Mouse (Mus musculus) heart, embryonic 16.5 days (tissue): ENCODE measurements around the gene Tmem30a. TPM values are rescaled to one million over a fixed set of nuclear protein-coding genes. Genes with fewer than 3 reads are reported as not detected.

ENCODE experiments used
- ATAC-seq: fragments of 200-750 bp; cut with Nextera tagmentation; replicated peaks from 2 replicates; pipeline ENCODE4 v1.8.0; 2017; ENCODE audit warnings: moderate number of reproducible peaks; ENCODE audit not compliant: insufficient read depth, low FRiP score; ENCODE audit errors: extremely low read depth
- H3K27ac ChIP-seq: fragments of 300-500 bp; sonication (generic); 2 replicates; pipeline ENCODE4 v1.5.1; 2014; ENCODE audit warnings: mild to moderate bottlenecking, low read length, control low read depth, moderate library complexity
- H3K27me3 ChIP-seq: fragments of 300-500 bp; sonication (generic); 2 replicates; pipeline ENCODE4 v1.6.1; 2014; ENCODE audit warnings: low read length, mixed read lengths; ENCODE audit not compliant: control insufficient read depth, insufficient read depth
- H3K36me3 ChIP-seq: fragments of 300-500 bp; sonication (generic); 2 replicates; pipeline ENCODE4 v1.6.1; 2014; ENCODE audit not compliant: control insufficient read depth, insufficient read depth
- H3K4me1 ChIP-seq: fragments of 300-500 bp; sonication (generic); 2 replicates; pipeline ENCODE4 v1.6.1; 2014; ENCODE audit warnings: low read length, mixed read lengths; ENCODE audit not compliant: control insufficient read depth, insufficient read depth
- H3K4me2 ChIP-seq: fragments of 300-500 bp; sonication (generic); 2 replicates; pipeline ENCODE4 v1.6.1; 2014; ENCODE audit warnings: low read depth, mild to moderate bottlenecking, control low read depth, low read length
- H3K4me3 ChIP-seq: fragments of 300-500 bp; sonication (generic); 2 replicates; pipeline ENCODE4 v1.5.1; 2014; ENCODE audit warnings: mild to moderate bottlenecking, control low read depth, low read length
- H3K9ac ChIP-seq: fragments of 300-500 bp; sonication (generic); 2 replicates; pipeline ENCODE4 v1.6.1; 2014; ENCODE audit warnings: low read length, control low read depth
- H3K9me3 ChIP-seq: fragments of 300-500 bp; sonication (generic); replicated peaks from 2 replicates; pipeline ENCODE4 v1.6.1; 2016; ENCODE audit warnings: low read length; ENCODE audit not compliant: control insufficient read depth
- WGBS: fragments of 180-500 bp; shearing (Covaris S2); extraction: QIAGEN DNeasy Blood & Tissue Kit; methylation state at CpG from one replicate; pipeline ENCODE4 v1.1.7; 2014; 5-methylcytosine and 5-hydroxymethylcytosine counted together
- polyA plus RNA-seq: library from polyadenylated mRNA; unstranded; fragments of >200 nt; fragmentation: Nextera tagmentation; extraction: Ambion mirVana; gene quantifications from 2 replicates; pipeline ENCODE4 v1.2.1, GENCODE M21; 2015

The Tmem30a gene
- polyA plus RNA-seq, 1 experiment from 2014 or later, result 76.7 TPM

DNA sequence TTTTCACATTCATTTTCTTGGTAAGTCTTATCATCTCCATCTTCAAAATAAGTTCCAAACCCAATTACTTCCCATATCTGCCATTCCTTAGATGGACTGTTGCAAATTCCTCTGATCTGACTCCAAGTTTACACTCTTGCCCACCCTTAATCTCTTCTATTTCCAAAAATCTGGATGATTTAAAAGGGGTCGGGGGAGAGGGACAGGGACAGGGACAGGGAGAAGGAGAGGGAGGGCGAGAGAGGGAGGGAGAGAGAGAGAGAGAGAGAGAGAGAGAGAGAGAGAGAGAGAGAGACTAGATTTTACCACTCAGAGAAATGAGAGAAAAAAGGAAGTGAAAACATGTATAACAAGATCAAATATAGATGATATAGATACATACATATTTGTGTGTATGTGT lies 30.5 kb upstream of the Tmem30a start:
- Histone ChIP-seq H3K9me3 (no peaks in the 10 kb centered on the region), H3K4me2 (no peak overlapping the region), H3K4me1 (no peaks in the 10 kb centered on the region), H3K27ac (no peak overlapping the region), H3K9ac (no peak overlapping the region), H3K4me3 (no peak overlapping the region), H3K36me3 (peaks cover 17% of the 10 kb centered on the region), H3K27me3 (no peaks in the 10 kb centered on the region)
- no peak for ATAC-seq
- 80% methylated on average over 2 of the region's 2 CpGs for WGBS

DNA sequence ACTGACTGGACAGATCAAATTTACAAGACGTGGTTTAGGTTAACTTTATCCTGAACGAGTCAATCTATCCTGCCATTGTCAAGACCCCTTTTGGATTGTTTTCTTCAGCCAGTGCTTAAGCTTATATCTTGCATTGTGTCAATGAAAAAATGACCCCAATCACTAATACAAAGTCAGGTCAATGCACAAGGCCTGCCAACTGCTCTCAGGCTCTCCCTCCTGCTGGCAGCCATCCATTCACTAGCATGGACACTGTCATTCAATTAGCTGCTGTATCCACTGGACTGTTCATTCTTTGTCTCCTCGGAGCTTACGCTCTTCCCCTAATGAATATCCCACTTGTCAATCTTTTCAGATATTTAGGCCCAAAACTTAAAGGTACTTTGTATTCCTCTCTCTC lies 30.1 kb upstream of the Tmem30a start:
- no peak overlapping the region for H3K4me2 ChIP-seq
- no peaks in the 10 kb centered on the region for H3K4me1 ChIP-seq
- ATAC-seq, result no peak
- H3K27ac ChIP-seq, result no peak overlapping the region
- no peak overlapping the region for H3K4me3 ChIP-seq
- WGBS, result 72% methylated on average over 4 of the region's 4 CpGs
- H3K9ac ChIP-seq, result no peak overlapping the region
- peaks cover 21% of the 10 kb centered on the region for H3K36me3 ChIP-seq
- no peaks in the 10 kb centered on the region for H3K9me3 ChIP-seq
- H3K27me3 ChIP-seq, result no peaks in the 10 kb centered on the region

DNA sequence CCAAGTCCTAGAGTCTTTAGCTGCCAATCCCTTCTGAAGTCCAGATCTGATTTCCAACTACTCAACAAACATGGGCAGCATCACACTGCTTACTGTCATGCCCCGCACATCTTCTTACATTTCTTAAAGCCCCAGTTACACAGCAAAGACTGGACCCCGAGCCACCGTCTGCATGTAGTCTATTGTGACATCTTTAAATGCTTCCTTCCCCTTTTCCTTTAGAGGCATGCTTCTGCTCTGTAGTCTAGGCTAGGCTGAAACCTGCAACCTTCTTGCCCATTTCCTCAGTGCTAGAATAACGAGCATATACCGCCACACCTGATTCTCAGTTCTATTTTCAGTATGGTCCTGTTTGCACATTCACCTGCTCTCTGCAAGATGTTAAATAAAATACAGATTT lies 23.2 kb upstream of the Tmem30a start:
- no peak overlapping the region for H3K4me2 ChIP-seq
- no peaks in the 10 kb centered on the region for H3K4me1 ChIP-seq
- no peak for ATAC-seq
- no peaks in the 10 kb centered on the region for H3K9me3 ChIP-seq
- WGBS, result 85% methylated on average over 5 of the region's 5 CpGs
- H3K27ac ChIP-seq, result no peak overlapping the region
- no peak overlapping the region for H3K4me3 ChIP-seq
- H3K27me3 ChIP-seq, result no peaks in the 10 kb centered on the region
- H3K36me3 ChIP-seq, result peaks cover 42% of the 10 kb centered on the region
- H3K9ac ChIP-seq, result no peak overlapping the region

DNA sequence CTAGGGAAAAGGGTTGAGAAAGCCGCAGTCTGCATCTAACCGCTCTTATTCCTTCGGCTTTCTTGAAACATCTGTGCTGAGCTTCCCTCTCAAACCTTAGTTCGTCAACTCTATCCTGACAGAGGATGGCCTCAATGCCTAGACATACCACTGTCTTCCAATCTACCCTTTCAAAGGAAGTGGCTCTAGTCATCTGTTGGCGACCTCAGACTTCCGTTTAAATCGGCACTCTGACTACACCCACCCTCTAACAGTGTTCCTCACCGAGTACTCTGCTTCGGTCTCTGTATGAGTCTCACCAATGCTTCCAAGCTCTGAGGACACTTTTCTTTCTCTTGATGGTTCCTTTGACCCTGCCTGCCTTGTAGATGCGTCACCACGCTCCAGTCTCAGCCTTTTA lies 22.7 kb upstream of the Tmem30a start:
- Histone ChIP-seq H3K9me3 (no peaks in the 10 kb centered on the region), H3K9ac (no peak overlapping the region), H3K27ac (no peak overlapping the region), H3K4me1 (no peaks in the 10 kb centered on the region), H3K36me3 (peaks cover 42% of the 10 kb centered on the region), H3K4me2 (no peak overlapping the region), H3K27me3 (no peaks in the 10 kb centered on the region), H3K4me3 (no peak overlapping the region)
- ATAC-seq, result no peak
- WGBS, result 82% methylated on average over 11 of the region's 11 CpGs

DNA sequence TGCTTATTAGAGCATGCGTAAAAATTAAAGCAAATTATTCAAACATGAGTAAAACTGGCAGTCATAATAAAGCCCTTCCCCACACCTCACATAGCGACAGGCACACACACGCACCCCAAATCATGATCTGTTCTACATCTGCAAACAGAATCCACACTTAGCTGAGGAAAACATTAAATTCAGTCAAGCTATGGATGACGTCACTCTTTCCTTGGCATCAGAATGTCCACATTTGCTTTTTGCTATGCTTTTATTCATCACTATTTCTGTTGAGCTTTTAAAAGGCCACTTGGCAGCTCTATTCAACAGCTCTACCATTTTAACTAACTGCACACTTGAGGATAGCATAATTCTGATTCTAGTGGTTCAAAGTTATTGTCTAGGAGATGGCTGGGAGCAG lies 21.3 kb upstream of the Tmem30a start:
- H3K9me3 ChIP-seq, result no peaks in the 10 kb centered on the region
- H3K36me3 ChIP-seq, result peaks cover 33% of the 10 kb centered on the region
- H3K4me1 ChIP-seq, result no peaks in the 10 kb centered on the region
- no peak overlapping the region for H3K4me3 ChIP-seq
- H3K9ac ChIP-seq, result no peak overlapping the region
- ATAC-seq, result no peak
- 90% methylated on average over 4 of the region's 4 CpGs for WGBS
- H3K27me3 ChIP-seq, result no peaks in the 10 kb centered on the region
- no peak overlapping the region for H3K4me2 ChIP-seq
- H3K27ac ChIP-seq, result no peak overlapping the region

DNA sequence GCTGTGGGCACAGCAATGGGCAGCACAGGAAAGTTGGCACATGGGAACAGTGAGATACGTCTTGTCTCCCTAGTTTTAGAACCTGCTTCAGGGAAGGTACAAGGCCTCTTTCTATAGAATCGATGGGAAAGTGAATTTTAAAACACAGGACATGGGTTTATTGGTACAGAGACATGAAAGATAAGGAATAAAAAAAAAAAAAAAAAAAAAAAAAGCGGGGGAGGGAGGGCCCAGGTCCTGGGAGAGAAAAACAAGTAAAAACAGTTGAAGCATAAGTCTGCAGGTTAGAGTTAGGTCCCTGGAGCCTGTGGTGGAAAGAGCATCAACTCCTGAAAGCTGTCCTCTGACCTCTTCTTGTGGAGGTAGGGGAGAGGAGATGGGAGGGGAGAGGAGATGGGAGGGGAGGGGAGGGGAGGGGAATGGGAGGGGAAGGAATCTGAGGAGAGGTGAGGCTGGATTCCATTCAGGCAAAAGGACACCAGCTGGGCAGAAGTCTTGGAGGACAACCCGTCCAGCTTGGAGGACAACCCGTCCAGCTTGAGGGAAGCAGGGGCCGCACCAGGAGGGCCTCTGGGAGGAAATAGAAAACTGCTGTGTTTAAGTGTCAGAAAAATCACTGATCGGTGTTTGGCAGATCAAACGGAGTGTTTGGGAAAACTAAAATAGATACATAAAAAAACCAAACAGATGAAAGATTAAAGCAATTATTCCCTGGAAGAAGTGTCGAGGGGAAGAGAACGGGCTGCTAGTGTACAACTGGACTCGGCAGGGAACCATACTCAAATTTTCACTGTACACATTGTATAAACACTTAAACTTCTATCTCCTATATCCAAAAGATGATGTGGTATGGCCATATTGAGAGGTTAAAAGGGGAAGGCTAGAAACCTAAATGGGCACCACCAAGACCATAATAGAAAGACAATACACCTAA lies 17.9 kb upstream of the Tmem30a start:
- no peaks in the 10 kb centered on the region for H3K27me3 ChIP-seq
- no peak for ATAC-seq
- no peak overlapping the region for H3K4me2 ChIP-seq
- H3K9me3 ChIP-seq, result no peaks in the 10 kb centered on the region
- H3K27ac ChIP-seq, result no peak overlapping the region
- H3K9ac ChIP-seq, result no peak overlapping the region
- H3K4me3 ChIP-seq, result no peak overlapping the region
- H3K4me1 ChIP-seq, result peaks cover 6% of the 10 kb centered on the region; the same call in 1 of the 2 replicates
- WGBS, result 71% methylated on average over 11 of the region's 11 CpGs
- H3K36me3 ChIP-seq, result peaks cover 7% of the 10 kb centered on the region

DNA sequence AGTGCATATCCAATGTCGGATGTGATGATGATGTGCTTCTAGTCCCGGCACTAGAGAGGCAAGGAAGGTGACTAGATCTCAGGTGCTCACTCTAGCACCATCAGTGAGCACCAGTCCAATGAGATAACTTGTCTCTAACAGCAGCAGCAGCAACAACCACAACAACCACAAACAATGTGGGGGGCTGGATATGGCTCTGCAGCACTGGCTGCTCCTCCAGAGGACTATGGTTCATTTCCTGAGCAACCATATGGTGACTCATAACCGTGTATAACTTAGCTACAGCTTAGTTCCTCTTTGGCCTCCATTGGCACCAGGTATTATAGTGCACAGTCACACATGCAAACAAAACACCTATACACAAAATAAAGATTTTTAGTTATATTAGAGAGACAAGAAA lies 17.2 kb upstream of the Tmem30a start:
- Histone ChIP-seq H3K9ac (no peak overlapping the region), H3K27me3 (no peaks in the 10 kb centered on the region), H3K4me1 (peaks cover 6% of the 10 kb centered on the region; the same call in 1 of the 2 replicates), H3K4me3 (no peak overlapping the region), H3K27ac (no peak overlapping the region), H3K9me3 (no peaks in the 10 kb centered on the region), H3K4me2 (no peak overlapping the region), H3K36me3 (peaks cover 7% of the 10 kb centered on the region; the same call in 1 of the 2 replicates)
- ATAC-seq, result no peak
- 67% methylated on average over 3 of the region's 3 CpGs for WGBS

DNA sequence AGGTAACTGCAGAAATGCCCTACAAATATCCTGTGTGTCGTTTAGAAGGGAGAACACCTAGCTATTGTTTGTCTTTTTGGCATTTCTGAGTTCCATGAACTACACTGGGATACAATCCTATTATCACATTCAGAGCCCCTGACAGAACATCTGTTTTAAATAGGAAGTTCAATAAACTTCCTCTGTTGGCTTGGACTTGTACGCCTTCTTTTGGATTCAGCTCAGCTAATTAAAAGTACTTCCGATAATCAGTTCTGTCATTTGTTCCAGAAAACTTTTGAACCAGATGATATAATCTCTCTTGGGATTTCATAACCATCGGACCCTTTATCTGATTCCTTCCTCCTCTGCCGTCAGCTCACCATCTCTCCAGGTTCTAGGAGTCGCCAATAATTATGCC lies 16.1 kb upstream of the Tmem30a start:
- Histone ChIP-seq H3K9ac (no peak overlapping the region), H3K27ac (0 out of 2 replicates have a peak overlapping the region, but pooled peaks have one; percentile 23), H3K27me3 (no peaks in the 10 kb centered on the region), H3K9me3 (no peaks in the 10 kb centered on the region), H3K4me3 (no peak overlapping the region), H3K36me3 (peaks cover 7% of the 10 kb centered on the region; the same call in 1 of the 2 replicates), H3K4me1 (peaks cover 6% of the 10 kb centered on the region; the same call in 1 of the 2 replicates), H3K4me2 (no peak overlapping the region)
- 58% methylated on average over 6 of the region's 6 CpGs for WGBS
- ATAC-seq, result no peak

DNA sequence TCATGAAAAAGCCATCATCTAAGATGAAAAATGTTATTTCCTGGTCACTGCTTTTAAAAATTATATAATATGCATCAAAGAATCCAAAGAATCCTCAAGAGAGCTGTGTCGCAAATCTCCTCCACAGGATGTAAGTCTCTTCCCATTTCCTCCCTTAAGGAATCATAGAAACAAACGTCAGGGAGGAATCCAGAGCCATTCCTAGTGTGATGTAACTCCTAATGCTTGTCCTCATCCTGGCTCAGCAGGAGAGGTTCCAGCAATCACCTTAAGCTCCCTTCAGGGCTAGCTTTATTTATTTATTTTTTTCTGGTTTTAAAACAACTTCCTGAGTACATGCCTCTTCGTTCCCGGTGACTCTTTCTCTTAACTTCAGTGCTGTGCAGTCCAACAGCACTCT lies 13.9 kb upstream of the Tmem30a start:
- no peak; the same call in 1 of the 2 replicates for ATAC-seq
- H3K9ac ChIP-seq, result no peak overlapping the region
- H3K4me2 ChIP-seq, result no peak overlapping the region; the same call in 1 of the 2 replicates
- H3K9me3 ChIP-seq, result no peaks in the 10 kb centered on the region
- no peak overlapping the region for H3K27ac ChIP-seq
- WGBS, result 47% methylated on average over 4 of the region's 4 CpGs
- H3K4me1 ChIP-seq, result peaks cover 6% of the 10 kb centered on the region; the same call in 1 of the 2 replicates
- no peaks in the 10 kb centered on the region for H3K27me3 ChIP-seq
- 0 out of 2 replicates have a peak, but pooled peaks cover 3% of the 10 kb centered on the region for H3K36me3 ChIP-seq
- no peak overlapping the region for H3K4me3 ChIP-seq
